Comparison of ENCODE assay signal across 9 mouse cellular contexts in genomic region chr4:123202094-123202420, GRCm38 (mm10). TPM values are rescaled to one million over a fixed set of nuclear protein-coding genes. Genes with fewer than 3 reads are reported as not detected.
A peak's percentile ranks its signal among the peaks of the same experiment; 100 is the strongest.
DNase-seq lines count a peak whose midpoint lies in the region; ATAC-seq and TF ChIP-seq lines count a peak whose summit lies in the region.
"Had no signal": no experiment of that assay in that cellular context is flagged by ENCODE, and none has a peak within 500 bp of the region (broad histone marks: within the 10 kb centered on the region; RNA-seq: fewer than 3 reads in every experiment).

No protein-coding gene starts in this region.

- H3K4me1 ChIP-seq in heart, embryonic 14.5 days (ENCODE audit: control insufficient read depth in 2 of 2, insufficient read depth in 2 of 2, low read length in 2 of 2), result peaks cover 14 to 20% of the 10 kb centered on the region in 2 experiments
- H3K4me1 ChIP-seq in embryonic facial prominence, embryonic 10.5 days, result peaks cover 16% of the 10 kb centered on the region
- peaks cover 15% of the 10 kb centered on the region for H3K4me1 ChIP-seq in hindbrain, embryonic 15.5 days (replicated peaks)
- peaks cover 3% of the 10 kb centered on the region; the same call in 1 of the 2 replicates for H3K4me1 ChIP-seq in midbrain, postnatal 0 days (ENCODE audit: insufficient read depth, low read length)

- H3K4me3 ChIP-seq in heart, embryonic 14.5 days (ENCODE audit: control insufficient read depth in 1 of 2, insufficient read depth in 1 of 2, low read depth in 1 of 2, low read length in 2 of 2), result peak overlapping the region; percentile 47 to 49
- H3K4me3 ChIP-seq in embryonic facial prominence, embryonic 10.5 days, result peak overlapping the region; percentile 59
- peak overlapping the region; percentile 43; the same call in 1 of the 2 replicates for H3K4me3 ChIP-seq in hindbrain, embryonic 15.5 days
- H3K4me3 ChIP-seq in midbrain, postnatal 0 days (ENCODE audit: low read depth, low read length), result peak overlapping the region; percentile 37; the same call in 1 of the 2 replicates

- TF ChIP-seq CTCF in midbrain, postnatal 0 days (IDR thresholded peaks at IDR 0.05), result no peak

- H3K9ac ChIP-seq in heart, embryonic 14.5 days (ENCODE audit: low read length), result peak overlapping the region; percentile 78
- no peak overlapping the region for H3K9ac ChIP-seq in hindbrain, embryonic 15.5 days
- H3K9ac ChIP-seq in midbrain, postnatal 0 days (replicated peaks; ENCODE audit: low read length, poor library complexity, severe bottlenecking), result no peak overlapping the region

- WGBS in heart, embryonic 14.5 days, result 18% methylated on average over 8 of the region's 8 CpGs
- WGBS in embryonic facial prominence, embryonic 10.5 days, result 7% methylated on average over 8 of the region's 8 CpGs
- 15% methylated on average over 8 of the region's 8 CpGs for WGBS in hindbrain, embryonic 15.5 days
- WGBS in midbrain, postnatal 0 days, result 15% methylated on average over 8 of the region's 8 CpGs

- ATAC-seq in heart, embryonic 14.5 days (ENCODE audit: insufficient number of reproducible peaks, insufficient read depth, low FRiP score, low read depth), result no peak
- no peak for ATAC-seq in hindbrain, embryonic 15.5 days (ENCODE audit: low FRiP score, low read depth)
- no peak for ATAC-seq in midbrain, postnatal 0 days (ENCODE audit: low FRiP score)

- H3K9me3 ChIP-seq in heart, embryonic 14.5 days (ENCODE audit: control insufficient read depth, low read length), result no peaks in the 10 kb centered on the region
- H3K9me3 ChIP-seq in embryonic facial prominence, embryonic 10.5 days, result no peaks in the 10 kb centered on the region
- H3K9me3 ChIP-seq in hindbrain, embryonic 15.5 days, result no peaks in the 10 kb centered on the region
- H3K9me3 ChIP-seq in midbrain, postnatal 0 days (ENCODE audit: low read length), result no peaks in the 10 kb centered on the region

- DNase-seq in heart, adult 9 months (ENCODE audit: low spot score in 2 of 2), result no peak
- no peak for DNase-seq in embryonic facial prominence, embryonic 10.5 days (ENCODE audit: low spot score)
- no peak for DNase-seq in midbrain, postnatal 0 days (ENCODE audit: low spot score)
- DNase-seq in ovary, postnatal 10 days (ENCODE audit: low spot score), result no peak
- no peak for DNase-seq in adrenal gland, adult 18-20 months (ENCODE audit: low spot score in 2 of 2)
- no peak for DNase-seq in left cerebral cortex, adult 8-10 months (ENCODE audit: low spot score in 2 of 2)

- H3K36me3 ChIP-seq in heart, embryonic 14.5 days (ENCODE audit: control insufficient read depth, insufficient read depth, low read length), result no peaks in the 10 kb centered on the region
- no peaks in the 10 kb centered on the region for H3K36me3 ChIP-seq in embryonic facial prominence, embryonic 10.5 days (replicated peaks)
- H3K36me3 ChIP-seq in hindbrain, embryonic 15.5 days, result no peaks in the 10 kb centered on the region
- no peaks in the 10 kb centered on the region for H3K36me3 ChIP-seq in midbrain, postnatal 0 days (ENCODE audit: insufficient read depth, low read length)

- peaks cover 46% of the 10 kb centered on the region for H3K27me3 ChIP-seq in heart, embryonic 14.5 days (ENCODE audit: control insufficient read depth, insufficient read depth, low read length)
- peaks cover 84% of the 10 kb centered on the region for H3K27me3 ChIP-seq in embryonic facial prominence, embryonic 10.5 days (replicated peaks; ENCODE audit: low read depth, poor library complexity, severe bottlenecking)
- peaks cover 18% of the 10 kb centered on the region; the same call in 1 of the 2 replicates for H3K27me3 ChIP-seq in hindbrain, embryonic 15.5 days
- peaks cover 5% of the 10 kb centered on the region; the same call in 1 of the 2 replicates for H3K27me3 ChIP-seq in midbrain, postnatal 0 days (ENCODE audit: insufficient read depth, low read length)

- H3K27ac ChIP-seq in heart, embryonic 14.5 days (replicated peaks in 1 of 2; ENCODE audit: control insufficient read depth in 1 of 2, insufficient read depth in 1 of 2, low read depth in 2 of 2, low read length in 2 of 2), result peak overlapping the region in 1 of 2 experiments; percentile 70; a peak in 2 of 4 replicates
- no peak overlapping the region for H3K27ac ChIP-seq in embryonic facial prominence, embryonic 10.5 days (replicated peaks)
- H3K27ac ChIP-seq in hindbrain, embryonic 15.5 days (replicated peaks), result no peak overlapping the region
- no peak overlapping the region for H3K27ac ChIP-seq in midbrain, postnatal 0 days (ENCODE audit: low read depth, low read length)

- peak overlapping the region; percentile 92 for H3K4me2 ChIP-seq in heart, embryonic 14.5 days (ENCODE audit: low read length)
- peak overlapping the region; percentile 87 for H3K4me2 ChIP-seq in hindbrain, embryonic 15.5 days
- H3K4me2 ChIP-seq in midbrain, postnatal 0 days (ENCODE audit: low read depth, low read length, poor library complexity, severe bottlenecking), result peak overlapping the region; percentile 69

RNA-seq across cellular contexts. Expression of gene Nt5c1a, which starts 0.8 kb away (rescaled TPM):
- polyA plus RNA-seq in heart, embryonic 14.5 days (2014; fragmentation: Nextera tagmentation; extraction: Ambion mirVana), result 1.7 and 2.1 TPM in 2 replicates
- not detected in 2 replicates for polyA plus RNA-seq in embryonic facial prominence, embryonic 10.5 days (2016; fragmentation: Nextera tagmentation; extraction: Ambion mirVana)
- polyA plus RNA-seq in hindbrain, embryonic 15.5 days (2015; fragmentation: Nextera tagmentation; extraction: Ambion mirVana), result 0.16 and 0.30 TPM in 2 replicates
- 1.9 and 2.4 TPM in 2 replicates for total RNA-seq in midbrain, postnatal 0 days (2014; rRNA removed)
- polyA plus RNA-seq in midbrain, postnatal 0 days (2015; fragmentation: Nextera tagmentation; extraction: Ambion mirVana), result 0.33 and 0.45 TPM in 2 replicates
- total RNA-seq in adrenal gland, adult 18-20 months (2021), result 10 to 100 TPM; 46.6 to 52.5 TPM
- total RNA-seq in left cerebral cortex, adult 8-10 months (2022), result 10 to 100 TPM; 10.1 to 14.5 (median 12.5) TPM
- polyA plus RNA-seq: lung, embryonic 16.5 days had no signal

RNA-seq across cellular contexts. Expression of gene Hpcal4, which starts 19.0 kb away (rescaled TPM):
- polyA plus RNA-seq in heart, embryonic 14.5 days (2014; fragmentation: Nextera tagmentation; extraction: Ambion mirVana), result 1.0 and 1.1 TPM in 2 replicates
- 0.60 and 0.95 TPM in 2 replicates for polyA plus RNA-seq in embryonic facial prominence, embryonic 10.5 days (2016; fragmentation: Nextera tagmentation; extraction: Ambion mirVana)
- 40.1 and 44.3 TPM in 2 replicates for polyA plus RNA-seq in hindbrain, embryonic 15.5 days (2015; fragmentation: Nextera tagmentation; extraction: Ambion mirVana)
- total RNA-seq in midbrain, postnatal 0 days (2014; rRNA removed), result 53.7 and 64.5 TPM in 2 replicates
- 63.4 and 67.6 TPM in 2 replicates for polyA plus RNA-seq in midbrain, postnatal 0 days (2015; fragmentation: Nextera tagmentation; extraction: Ambion mirVana)
- total RNA-seq in adrenal gland, adult 18-20 months (2021), result 1 to 10 TPM; 3.4 to 3.5 TPM
- 100 to 1,000 TPM; 419 to 526 (median 447) TPM for total RNA-seq in left cerebral cortex, adult 8-10 months (2022)

RNA-seq across cellular contexts. Expression of gene Heyl, which starts 31.3 kb away (rescaled TPM):
- polyA plus RNA-seq in heart, embryonic 14.5 days (2014; fragmentation: Nextera tagmentation; extraction: Ambion mirVana), result 10.7 and 11.4 TPM in 2 replicates
- polyA plus RNA-seq in embryonic facial prominence, embryonic 10.5 days (2016; fragmentation: Nextera tagmentation; extraction: Ambion mirVana), result 13.4 and 13.5 TPM in 2 replicates
- polyA plus RNA-seq in hindbrain, embryonic 15.5 days (2015; fragmentation: Nextera tagmentation; extraction: Ambion mirVana), result 6.4 and 6.5 TPM in 2 replicates
- total RNA-seq in midbrain, postnatal 0 days (2014; rRNA removed), result 2.9 and 5.0 TPM in 2 replicates
- polyA plus RNA-seq in midbrain, postnatal 0 days (2015; fragmentation: Nextera tagmentation; extraction: Ambion mirVana), result 4.7 and 5.1 TPM in 2 replicates
- 10 to 100 TPM in 1 of 2 experiments, 1 to 10 TPM in 1; 4.7 to 11.3 TPM for total RNA-seq in adrenal gland, adult 18-20 months (2021)
- 1 to 10 TPM; 3.9 to 6.5 (median 5.9) TPM for total RNA-seq in left cerebral cortex, adult 8-10 months (2022)

Comparison
In these comparisons a context has a peak if more than half of its experiments do, and no peak if none do; other contexts are left out.
1. RNA of gene Hpcal4, which starts 19.0 kb away (polyA plus RNA-seq): 63.4 to 67.6 TPM in midbrain, postnatal 0 days and 40.1 to 44.3 TPM in hindbrain, embryonic 15.5 days; 1.0 to 1.1 TPM in heart, embryonic 14.5 days and 0.60 to 0.95 TPM in embryonic facial prominence, embryonic 10.5 days; every median in the first group is over 10 times any median in the second.
2. Peak in every context shown above with its lines, with median percentiles within 50 percentile points of each other: H3K4me2 ChIP-seq and H3K4me3 ChIP-seq.